Mouse (Mus musculus) CH12.LX (cell line): ENCODE data around the gene Rasgef1c. TPM values are rescaled to one million over a fixed set of nuclear protein-coding genes. Genes with fewer than 3 reads are reported as not detected.

Experiments used
- DNase-seq: peaks from one replicate; pipeline ENCODE4 v3.0.0-alpha.2; 2013; ENCODE audit errors: extremely low read depth
- H3K27ac ChIP-seq: 2 replicates; pipeline ENCODE4 v1.5.1; 2012; ENCODE audit warnings: low read depth, mild to moderate bottlenecking, control low read depth, moderate library complexity; ENCODE audit not compliant: insufficient read depth
- H3K27me3 ChIP-seq: replicated peaks from 2 replicates; pipeline ENCODE3; 2012; ENCODE audit warnings: inconsistent platforms
- H3K36me3 ChIP-seq, 2 experiments: replicated peaks in 1 of 2; 2 replicates each; pipeline versions ENCODE3 to v1.6.1; 2012; ENCODE audit warnings: inconsistent platforms in 1 of 2, low read length in 1 of 2, mild to moderate bottlenecking in 1 of 2, mixed read lengths in 1 of 2, moderate library complexity in 1 of 2; ENCODE audit not compliant: control insufficient read depth in 1 of 2, insufficient read depth in 1 of 2
- H3K4me1 ChIP-seq, 2 experiments: 2 replicates each; pipeline ENCODE4 v1.6.1; 2012; ENCODE audit warnings: inconsistent platforms in 1 of 2, moderate library complexity in 1 of 2; ENCODE audit not compliant: insufficient read depth in 2 of 2, control insufficient read depth in 1 of 2
- H3K4me2 ChIP-seq: 2 replicates; pipeline ENCODE4 v1.6.1; 2012; ENCODE audit warnings: low read depth, mild to moderate bottlenecking, control low read depth; ENCODE audit not compliant: poor library complexity, insufficient read depth, severe bottlenecking
- H3K4me3 ChIP-seq, 3 experiments: fragments of 150-350 bp in 1 of 3; sonication (generic) in 1 of 3; replicated peaks in 1 of 3; 2 replicates each; pipeline versions ENCODE3 to v1.5.1; 2011 to 2012; ENCODE audit warnings: low read depth in 2 of 3, low read length in 2 of 3, mild to moderate bottlenecking in 2 of 3, moderate library complexity in 2 of 3, control low read depth in 1 of 3, improper control_type of control experiment in 1 of 3, inconsistent platforms in 1 of 3, mixed read lengths in 1 of 3; ENCODE audit not compliant: poor library complexity in 1 of 3
- H3K79me2 ChIP-seq: replicated peaks from 2 replicates; pipeline ENCODE4 v1.6.1; 2012; ENCODE audit warnings: mild to moderate bottlenecking, moderate library complexity; ENCODE audit not compliant: control insufficient read depth, poor library complexity, insufficient read depth, severe bottlenecking; ENCODE audit errors: extremely low read depth
- H3K9ac ChIP-seq: 2 replicates; pipeline ENCODE4 v1.6.1; 2012; ENCODE audit warnings: low read depth, mild to moderate bottlenecking, control low read depth, moderate library complexity; ENCODE audit not compliant: insufficient read depth
- H3K9me3 ChIP-seq: replicated peaks from 2 replicates; pipeline ENCODE3; 2012; ENCODE audit warnings: low read length, inconsistent platforms, mixed read lengths
- BHLHE40 ChIP-seq: IDR thresholded peaks from 2 replicates; pipeline ENCODE4 v1.6.1; 2011; ENCODE audit warnings: mild to moderate bottlenecking, low read depth, low read length, improper control_type of control experiment
- CHD1 ChIP-seq: IDR thresholded peaks from 2 replicates; pipeline ENCODE4 v1.6.1; 2012; ENCODE audit warnings: low read depth, low read length, improper control_type of control experiment, inconsistent platforms
- CHD2 ChIP-seq: IDR thresholded peaks from 2 replicates; pipeline ENCODE4 v1.6.1; 2011; ENCODE audit warnings: low read length, improper control_type of control experiment
- CTCF ChIP-seq, 2 experiments: IDR thresholded peaks in 1 of 2; conservative IDR thresholded peaks in 1 of 2; 2 replicates each; pipeline ENCODE4 v1.5.1; 2011 to 2012; ENCODE audit warnings: low read depth in 2 of 2, low read length in 2 of 2, improper control_type of control experiment in 1 of 2, inconsistent platforms in 1 of 2, mild to moderate bottlenecking in 1 of 2, moderate library complexity in 1 of 2
- E2F4 ChIP-seq: IDR thresholded peaks from 2 replicates; pipeline ENCODE4 v1.6.1; 2011; ENCODE audit warnings: low read depth, low read length, improper control_type of control experiment; ENCODE audit not compliant: insufficient replicate concordance
- ELF1 ChIP-seq: IDR thresholded peaks from 2 replicates; pipeline ENCODE4 v1.6.1; 2014; ENCODE audit warnings: low read depth, mild to moderate bottlenecking, inconsistent platforms, low read length, improper control_type of control experiment
- EP300 ChIP-seq: IDR thresholded peaks from 2 replicates; pipeline ENCODE4 v1.6.1; 2011; ENCODE audit warnings: low read length, improper control_type of control experiment
- ETS1 ChIP-seq: conservative IDR thresholded peaks from 2 replicates; pipeline ENCODE4 v1.6.1; 2012; ENCODE audit warnings: low read depth, mild to moderate bottlenecking, inconsistent platforms, low read length, improper control_type of control experiment, moderate library complexity
- MAZ ChIP-seq: IDR thresholded peaks from 2 replicates; pipeline ENCODE4 v1.6.1; 2012; ENCODE audit warnings: low read depth, mild to moderate bottlenecking, inconsistent platforms, low read length, improper control_type of control experiment, moderate library complexity
- MXI1 ChIP-seq: IDR thresholded peaks from 2 replicates; pipeline ENCODE4 v1.6.1; 2011; ENCODE audit warnings: mild to moderate bottlenecking, low read depth, low read length, improper control_type of control experiment
- POLR2AphosphoS2 ChIP-seq: IDR thresholded peaks from 2 replicates; pipeline ENCODE4 v1.6.1; 2011; ENCODE audit warnings: low read depth, low read length, improper control_type of control experiment
- RAD21 ChIP-seq: IDR thresholded peaks from 2 replicates; pipeline ENCODE4 v1.6.1; 2011; ENCODE audit warnings: low read depth, mild to moderate bottlenecking, low read length, improper control_type of control experiment, moderate library complexity
- RCOR1 ChIP-seq: conservative IDR thresholded peaks from 2 replicates; pipeline ENCODE4 v1.6.1; 2012; ENCODE audit warnings: low read depth, mild to moderate bottlenecking, inconsistent platforms, low read length, improper control_type of control experiment
- TCF12 ChIP-seq: IDR thresholded peaks from 2 replicates; pipeline ENCODE4 v1.6.1; 2014; ENCODE audit warnings: low read depth, mild to moderate bottlenecking, inconsistent platforms, low read length, improper control_type of control experiment
- dilution Hi-C: fragments of 300-500 bp; cut with MboI; formaldehyde crosslinking; loops from 2 replicates; pipeline ENCODE4 v1.14.3; 2020; ENCODE audit warnings: low sequenced_read_pairs; ENCODE audit not compliant: extremely low pct_unique_long_range_greater_than_20kb, extremely low pct_ligation_motif_present
- in situ Hi-C: fragments of 300-500 bp; cut with MboI; formaldehyde crosslinking; loops from 3 replicates; pipeline ENCODE4 v1.14.3; 2019; ENCODE audit warnings: low sequenced_read_pairs, low pct_ligation_motif_present, low pct_unique_long_range_greater_than_20kb, mixed read lengths
- polyA plus RNA-seq: library from polyadenylated mRNA; unstranded; fragments of >175 nt; gene quantifications from 2 replicates; pipeline ENCODE4 v1.2.1, GENCODE M21; 2012; ENCODE audit warnings: low read depth; ENCODE audit not compliant: insufficient read length
- total RNA-seq, 2 experiments: library from RNA; depleted of rRNA; stranded (reverse); fragments of 300-350 nt in 1 of 2; fragments of >200 nt in 1 of 2; gene quantifications; 2 replicates each; pipeline ENCODE4 v1.2.3; 2012 to 2014

Gene Rasgef1c
- total and polyA plus RNA-seq, 3 experiments, result not detected

DNA sequence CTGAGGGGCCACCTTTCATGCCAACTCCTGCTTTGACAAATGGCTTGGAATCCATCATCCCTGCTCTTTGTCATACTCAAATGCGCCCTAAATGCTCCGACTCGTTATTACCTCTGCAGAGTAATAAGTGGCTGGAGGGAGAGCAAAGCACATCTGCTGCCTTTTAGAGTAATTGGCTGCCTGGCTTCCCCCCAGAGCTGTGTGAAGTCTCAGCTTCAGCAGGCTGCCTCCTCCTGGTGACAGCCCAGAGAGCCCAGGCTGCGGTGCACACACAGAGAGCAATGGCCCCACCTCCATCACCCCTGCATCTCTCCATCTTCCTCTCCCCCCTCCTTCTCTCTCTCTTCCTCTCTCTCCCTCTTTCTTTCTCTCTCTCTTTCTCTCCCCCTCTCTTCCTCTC is 25.5 kb downstream of the Rasgef1c start:
- dilution Hi-C loops (no loop called here), in situ Hi-C loops (no loop called here)
- H3K27ac ChIP-seq, result no peak overlapping the region
- H3K9me3 ChIP-seq, result no peaks in the 10 kb centered on the region
- H3K9ac ChIP-seq, result no peak overlapping the region
- H3K36me3 ChIP-seq, result no peaks in the 10 kb centered on the region
- no peak overlapping the region for H3K4me3 ChIP-seq
- DNase-seq, result no peak
- peaks cover 69% of the 10 kb centered on the region for H3K27me3 ChIP-seq
- peaks cover 0 to 5% of the 10 kb centered on the region in 2 experiments; a peak in 2 of 4 replicates for H3K4me1 ChIP-seq
- H3K79me2 ChIP-seq, result no peaks in the 10 kb centered on the region
- TF ChIP-seq RCOR1 (no peak), CHD1 (no peak), TCF12 (no peak), CTCF (conservative IDR thresholded peaks at IDR 0.05 in 1 of 2, IDR thresholded peaks at IDR 0.05 in 1 of 2; ENCODE audit: low read depth in 2 of 2, low read length in 2 of 2) (peak in 1 of 2 experiments; percentile 16; a peak in 1 of 4 replicates), EP300 (no peak), BHLHE40 (no peak)
- no peak overlapping the region for H3K4me2 ChIP-seq

DNA sequence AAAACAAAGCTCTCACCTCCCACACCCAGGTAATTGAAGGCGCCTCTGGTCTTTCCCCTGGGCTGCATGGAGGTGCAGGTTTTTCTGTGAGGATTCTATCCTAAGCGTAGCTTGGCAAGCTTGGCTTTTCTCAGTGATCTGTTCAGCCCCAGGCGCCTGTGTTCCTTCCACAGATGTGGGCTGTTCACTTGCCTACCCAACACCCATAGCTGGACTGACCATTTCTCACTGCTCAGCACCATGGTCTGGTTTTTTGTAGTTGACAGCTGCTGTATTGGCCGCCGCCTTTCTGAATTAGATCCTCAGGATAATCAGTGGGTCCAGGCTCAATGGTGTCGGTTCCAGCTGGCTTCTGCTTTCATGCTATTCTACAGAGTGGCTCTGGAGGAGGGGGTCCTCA is 26.0 kb downstream of the Rasgef1c start:
- peaks cover 0 to 5% of the 10 kb centered on the region in 2 experiments; a peak in 2 of 4 replicates for H3K4me1 ChIP-seq
- H3K27me3 ChIP-seq, result peaks cover 72% of the 10 kb centered on the region
- DNase-seq, result no peak
- no peaks in the 10 kb centered on the region for H3K36me3 ChIP-seq
- in situ Hi-C loops, result no loop called here
- dilution Hi-C loops, result no loop called here
- H3K9me3 ChIP-seq, result no peaks in the 10 kb centered on the region
- H3K9ac ChIP-seq, result no peak overlapping the region
- H3K27ac ChIP-seq, result no peak overlapping the region
- no peak overlapping the region for H3K4me3 ChIP-seq
- no peak overlapping the region for H3K4me2 ChIP-seq
- TF ChIP-seq CHD1 (no peak), ELF1 (no peak), E2F4 (no peak), CHD2 (no peak), RAD21 (no peak), ETS1 (no peak), MXI1 (no peak), MAZ (no peak), POLR2AphosphoS2 (no peak)
- H3K79me2 ChIP-seq, result no peaks in the 10 kb centered on the region
